Mouse (Mus musculus) erythroblast, embryonic 14.5 days (primary cell): Measurements from ENCODE around the gene Prm2.

Experiments
- GATA1 ChIP-seq: IDR thresholded peaks from 2 replicates; pipeline ENCODE4 v1.6.1; 2012; ENCODE audit warnings: low read length, inconsistent platforms, mixed read lengths
- TAL1 ChIP-seq: IDR thresholded peaks from 3 replicates; pipeline ENCODE4 v1.6.1; 2012; ENCODE audit warnings: low read length, inconsistent platforms, mixed read lengths

GRCm38 (mm10) chr16:10840018-10840417 is 44.1 kb upstream of the Prm2 start:
- TF ChIP-seq GATA1 (no peak), TAL1 (no peak)
